Mouse (Mus musculus): ENCODE results near the gene Gm884. TPM values are rescaled to one million over a fixed set of nuclear protein-coding genes. Genes with fewer than 3 reads are reported as not detected.

Gene Gm884
- polyA plus RNA-seq, 1 experiment from 2014 or later: not detected

DNA sequence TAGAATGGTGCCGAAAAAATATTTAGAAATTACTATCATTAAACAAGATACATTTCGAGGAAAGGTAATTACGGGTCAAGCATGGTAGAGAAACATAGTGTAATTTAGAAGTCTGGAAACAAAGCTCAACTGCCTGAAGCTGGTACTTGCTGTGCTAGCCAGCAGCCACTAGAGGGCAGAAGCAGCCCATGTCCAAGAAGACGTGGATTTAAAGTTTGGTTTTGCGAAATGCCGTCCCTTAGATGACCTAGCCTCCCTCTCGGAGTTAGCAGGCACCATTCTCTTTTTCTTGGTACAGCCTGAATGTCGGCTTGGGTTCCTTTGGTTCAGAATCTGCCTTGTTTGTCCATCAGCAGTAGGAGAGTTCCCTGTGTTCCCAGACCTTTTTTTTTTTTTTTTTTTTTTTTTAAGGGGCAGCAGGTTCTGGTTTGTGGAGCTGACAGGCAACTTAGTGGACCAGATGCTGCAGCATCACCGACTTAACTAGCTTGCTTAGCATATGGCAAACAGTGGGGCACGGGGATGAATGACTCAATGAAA is 18.5 kb upstream of the Gm884 start:
- no peaks in the 10 kb centered on the region for H3K36me3 ChIP-seq (replicated peaks; ENCODE audit: control insufficient read depth, insufficient read depth)
- no peaks in the 10 kb centered on the region for H3K4me1 ChIP-seq (replicated peaks; ENCODE audit: control insufficient read depth, insufficient read depth, low read length)
- DNase-seq (ENCODE audit: low spot score): peak; percentile 84
- 7% methylated on average over 10 of the region's 10 CpGs for WGBS
- no peak overlapping the region for H3K4me3 ChIP-seq (replicated peaks; ENCODE audit: low read length)
- ATAC-seq (ENCODE audit: low FRiP score): no peak
- 0 out of 2 replicates have a peak overlapping the region, but pooled peaks have one; percentile 9 for H3K4me2 ChIP-seq (replicated peaks)
- H3K27ac ChIP-seq: no peak overlapping the region
- peaks cover 6% of the 10 kb centered on the region; the same call in 1 of the 2 replicates for H3K27me3 ChIP-seq (ENCODE audit: control insufficient read depth, insufficient read depth, low read length)
- no peaks in the 10 kb centered on the region for H3K9me3 ChIP-seq (ENCODE audit: control insufficient read depth, low read length)
- H3K9ac ChIP-seq: no peak overlapping the region

DNA sequence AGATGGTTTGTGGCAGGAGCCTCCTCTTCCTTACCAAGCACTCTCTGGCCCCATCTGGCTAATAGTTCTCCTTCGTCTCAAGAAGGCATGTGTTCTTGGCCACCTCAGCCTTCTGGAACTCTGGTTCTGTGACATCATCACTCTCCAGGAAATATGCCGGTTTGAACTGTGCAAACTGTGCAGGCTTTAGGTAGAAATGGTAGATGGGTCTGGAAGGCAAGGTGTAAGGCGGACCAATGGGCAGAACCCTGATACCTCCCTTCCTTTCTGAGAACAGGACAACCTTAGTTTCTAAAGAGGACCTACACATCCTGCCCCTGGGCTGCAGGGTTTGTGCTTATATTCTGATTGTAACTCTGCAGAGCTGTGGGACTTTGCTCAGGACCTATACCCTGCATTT is 17.9 kb upstream of the Gm884 start, which contains the start of gene Lyzl6:
Gene Lyzl6, minus strand, starts transcription at position 101 of the 400 bp plus-strand sequence.
- DNase-seq (ENCODE audit: low spot score) (no peak), ATAC-seq (ENCODE audit: low FRiP score) (no peak)
- Histone ChIP-seq H3K9ac (no peak within 1 kb of the TSS), H3K27ac (no peak within 1 kb of the TSS), H3K27me3 (ENCODE audit: control insufficient read depth, insufficient read depth, low read length) (peaks cover 6% of the 10 kb centered on the region; the same call in 1 of the 2 replicates), H3K4me2 (replicated peaks) (0 out of 2 replicates have a peak within 1 kb of the TSS, but pooled peaks have one; percentile 9), H3K9me3 (ENCODE audit: control insufficient read depth, low read length) (no peaks in the 10 kb centered on the region), H3K4me3 (replicated peaks; ENCODE audit: low read length) (no peak within 1 kb of the TSS), H3K4me1 (replicated peaks; ENCODE audit: control insufficient read depth, insufficient read depth, low read length) (no peaks in the 10 kb centered on the region), H3K36me3 (replicated peaks; ENCODE audit: control insufficient read depth, insufficient read depth) (no peaks in the 10 kb centered on the region)
- WGBS: 90% methylated on average over 3 of the region's 3 CpGs

DNA sequence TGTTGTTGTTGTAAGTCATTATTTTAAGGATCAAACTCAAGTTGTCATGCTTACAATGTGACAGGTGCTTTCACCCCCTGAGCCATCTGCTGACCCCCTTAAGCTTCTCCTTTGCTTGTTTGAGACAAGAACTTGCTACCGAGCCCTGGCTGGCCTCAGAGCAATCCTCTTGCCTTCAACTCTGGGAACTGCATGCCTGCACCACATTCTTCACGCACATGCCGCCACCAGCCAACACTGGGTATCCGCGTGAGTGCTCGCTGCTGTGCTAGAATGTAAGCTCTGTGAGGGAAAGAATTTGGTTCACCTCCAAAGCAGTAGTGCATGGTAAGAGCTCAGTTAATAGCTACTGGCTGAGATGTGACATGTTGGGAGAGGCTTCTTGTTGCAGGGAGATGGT is 15.3 kb upstream of the Gm884 start:
- Histone ChIP-seq H3K9me3 (ENCODE audit: control insufficient read depth, low read length) (no peaks in the 10 kb centered on the region), H3K4me2 (replicated peaks) (no peak overlapping the region), H3K27ac (no peak overlapping the region), H3K27me3 (ENCODE audit: control insufficient read depth, insufficient read depth, low read length) (peaks cover 6% of the 10 kb centered on the region; the same call in 1 of the 2 replicates), H3K36me3 (replicated peaks; ENCODE audit: control insufficient read depth, insufficient read depth) (no peaks in the 10 kb centered on the region), H3K4me3 (replicated peaks; ENCODE audit: low read length) (no peak overlapping the region), H3K4me1 (replicated peaks; ENCODE audit: control insufficient read depth, insufficient read depth, low read length) (no peaks in the 10 kb centered on the region), H3K9ac (no peak overlapping the region)
- no peak for ATAC-seq (ENCODE audit: low FRiP score)
- 87% methylated on average over 6 of the region's 6 CpGs for WGBS
- DNase-seq (ENCODE audit: low spot score): no peak

DNA sequence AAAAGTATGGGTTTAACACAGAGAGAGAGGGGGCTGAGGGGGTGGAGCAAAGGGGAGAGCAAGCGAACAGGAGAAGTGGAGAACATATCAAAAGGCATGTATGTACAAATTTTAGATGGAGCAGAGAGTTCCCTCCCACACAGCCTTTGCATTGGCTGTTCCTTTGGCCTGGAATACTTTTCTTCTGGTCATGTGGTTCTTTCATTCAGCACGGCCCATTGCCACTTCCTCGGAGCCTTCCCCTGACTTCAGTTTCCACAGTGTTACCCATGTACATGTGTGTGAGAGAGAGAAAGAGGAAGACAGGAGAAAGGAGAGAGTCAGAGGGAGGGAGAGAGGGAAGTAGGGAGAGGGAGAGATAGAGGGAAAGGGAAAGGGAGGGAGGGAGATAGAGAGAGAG is 14.5 kb upstream of the Gm884 start:
- no peaks in the 10 kb centered on the region for H3K4me1 ChIP-seq (replicated peaks; ENCODE audit: control insufficient read depth, insufficient read depth, low read length)

DNA sequence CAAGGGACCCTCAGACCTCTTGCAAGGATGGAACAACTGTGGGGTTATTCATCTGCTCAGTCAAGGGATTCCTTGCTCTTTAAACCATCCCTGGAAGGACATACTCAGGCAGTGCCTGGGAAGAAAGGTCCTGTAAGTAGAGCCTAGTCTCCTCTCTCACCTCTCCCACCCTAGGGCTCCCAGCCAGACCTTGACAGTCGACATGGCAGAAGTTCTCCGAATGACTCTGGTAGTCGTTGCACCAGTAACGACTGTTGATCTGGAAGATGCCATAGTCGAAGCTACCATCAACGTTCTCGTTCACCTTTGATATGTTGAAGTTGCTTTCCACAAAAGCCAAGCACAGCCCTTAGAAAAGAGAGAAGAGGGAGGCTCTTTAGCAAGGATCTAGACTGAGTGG is 13.9 kb upstream of the Gm884 start:
- no peaks in the 10 kb centered on the region for H3K4me1 ChIP-seq (replicated peaks; ENCODE audit: control insufficient read depth, insufficient read depth, low read length)
- WGBS: 91% methylated on average over 7 of the region's 7 CpGs
- H3K4me3 ChIP-seq (replicated peaks; ENCODE audit: low read length): no peak overlapping the region
- no peaks in the 10 kb centered on the region for H3K27me3 ChIP-seq (ENCODE audit: control insufficient read depth, insufficient read depth, low read length)
- H3K9ac ChIP-seq: no peak overlapping the region
- ATAC-seq (ENCODE audit: low FRiP score): no peak
- H3K36me3 ChIP-seq (replicated peaks; ENCODE audit: control insufficient read depth, insufficient read depth): no peaks in the 10 kb centered on the region
- no peak overlapping the region for H3K27ac ChIP-seq
- H3K9me3 ChIP-seq (ENCODE audit: control insufficient read depth, low read length): no peaks in the 10 kb centered on the region
- no peak overlapping the region for H3K4me2 ChIP-seq (replicated peaks)
- no peak for DNase-seq (ENCODE audit: low spot score)

More for the DNA sequence above, 14.5 kb upstream of the Gm884 start:
- WGBS: 81% methylated on average over 3 of the region's 3 CpGs
- no peaks in the 10 kb centered on the region for H3K27me3 ChIP-seq (ENCODE audit: control insufficient read depth, insufficient read depth, low read length)
- no peak overlapping the region for H3K27ac ChIP-seq
- no peaks in the 10 kb centered on the region for H3K9me3 ChIP-seq (ENCODE audit: control insufficient read depth, low read length)
- H3K4me2 ChIP-seq (replicated peaks): no peak overlapping the region
- no peak for ATAC-seq (ENCODE audit: low FRiP score)
- H3K4me3 ChIP-seq (replicated peaks; ENCODE audit: low read length): no peak overlapping the region
- no peaks in the 10 kb centered on the region for H3K36me3 ChIP-seq (replicated peaks; ENCODE audit: control insufficient read depth, insufficient read depth)
- DNase-seq (ENCODE audit: low spot score): no peak
- no peak overlapping the region for H3K9ac ChIP-seq

DNA sequence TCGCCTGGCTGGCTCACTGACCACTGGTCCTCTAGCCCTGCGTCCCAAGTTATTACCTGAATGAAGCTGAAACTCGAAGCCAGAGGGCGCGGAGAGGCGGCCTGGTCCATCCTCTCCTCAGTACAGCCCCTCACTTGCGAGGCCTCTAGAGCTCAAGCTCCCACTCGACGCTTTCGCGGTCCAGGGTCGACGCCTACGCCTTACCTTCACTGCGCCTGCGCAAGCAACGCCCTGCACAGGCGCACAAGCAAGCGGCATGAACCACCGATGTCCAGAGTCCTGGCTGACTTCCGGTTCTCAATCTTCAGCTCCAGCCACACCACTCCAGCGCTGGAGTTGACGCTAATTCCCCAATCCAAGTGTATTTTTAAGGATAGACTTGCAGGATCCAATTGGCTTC is 6.5 kb upstream of the Gm884 start:
- no peaks in the 10 kb centered on the region for H3K27me3 ChIP-seq (ENCODE audit: control insufficient read depth, insufficient read depth, low read length)
- WGBS: 85% methylated on average over 23 of the region's 23 CpGs
- no peak overlapping the region for H3K27ac ChIP-seq
- H3K9me3 ChIP-seq (ENCODE audit: control insufficient read depth, low read length): no peaks in the 10 kb centered on the region
- no peak overlapping the region for H3K4me3 ChIP-seq (replicated peaks; ENCODE audit: low read length)
- DNase-seq (ENCODE audit: low spot score): no peak
- no peak for ATAC-seq (ENCODE audit: low FRiP score)
- no peak overlapping the region for H3K9ac ChIP-seq
- H3K4me1 ChIP-seq (replicated peaks; ENCODE audit: control insufficient read depth, insufficient read depth, low read length): no peaks in the 10 kb centered on the region
- H3K4me2 ChIP-seq (replicated peaks): no peak overlapping the region
- no peaks in the 10 kb centered on the region for H3K36me3 ChIP-seq (replicated peaks; ENCODE audit: control insufficient read depth, insufficient read depth)

DNA sequence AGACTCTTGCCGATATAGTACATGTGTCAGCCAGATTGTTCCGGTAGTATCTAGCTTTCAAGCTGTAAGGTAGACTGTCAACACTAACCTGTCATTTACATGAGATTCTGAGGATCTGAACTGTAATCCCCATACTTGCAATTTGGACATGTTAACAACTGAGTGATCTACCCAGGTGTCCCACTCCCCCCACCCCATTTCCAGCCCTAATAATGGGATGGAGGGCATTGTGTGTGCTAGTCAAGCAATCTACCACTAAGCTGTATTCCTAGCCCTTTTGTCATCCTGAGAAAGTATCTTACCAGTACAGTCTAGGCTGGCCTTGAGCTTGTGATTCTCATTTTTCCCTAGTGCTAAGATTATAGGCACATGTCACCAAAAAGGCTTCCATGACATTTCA is 10.2 kb downstream of the Gm884 start:
- H3K4me1 ChIP-seq (replicated peaks; ENCODE audit: control insufficient read depth, insufficient read depth, low read length): no peaks in the 10 kb centered on the region
- H3K4me2 ChIP-seq (replicated peaks): no peak overlapping the region
- H3K36me3 ChIP-seq (replicated peaks; ENCODE audit: control insufficient read depth, insufficient read depth): no peaks in the 10 kb centered on the region
- ATAC-seq (ENCODE audit: low FRiP score): no peak
- no peaks in the 10 kb centered on the region for H3K27me3 ChIP-seq (ENCODE audit: control insufficient read depth, insufficient read depth, low read length)
- no peak overlapping the region for H3K27ac ChIP-seq
- no peak overlapping the region for H3K4me3 ChIP-seq (replicated peaks; ENCODE audit: low read length)
- DNase-seq (ENCODE audit: low spot score): no peak
- no peak overlapping the region for H3K9ac ChIP-seq
- H3K9me3 ChIP-seq (ENCODE audit: control insufficient read depth, low read length): no peaks in the 10 kb centered on the region
- 94% methylated on average over 2 of the region's 2 CpGs for WGBS

DNA sequence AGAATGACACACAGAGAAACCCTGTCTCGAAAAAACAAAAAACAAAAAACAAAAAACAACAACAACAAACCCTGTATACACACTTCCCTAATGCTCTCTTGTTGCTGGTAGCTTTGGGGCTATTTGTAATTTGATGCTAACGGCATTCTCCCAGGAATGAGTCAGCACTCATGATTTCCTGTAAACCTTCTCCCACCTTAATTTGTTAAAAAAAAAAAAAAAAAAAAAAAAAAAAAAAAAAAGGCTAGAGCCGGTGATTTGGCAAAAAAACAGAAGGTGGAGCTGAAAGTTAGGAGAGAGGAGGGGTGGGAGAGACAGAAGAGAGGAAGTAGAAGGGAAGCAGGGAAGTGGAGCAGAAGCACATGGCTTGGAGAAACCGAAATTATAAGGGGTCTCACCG is 14.3 kb downstream of the Gm884 start:
- no peaks in the 10 kb centered on the region for H3K9me3 ChIP-seq (ENCODE audit: control insufficient read depth, low read length)
- WGBS: 73% methylated on average over 5 of the region's 5 CpGs
- H3K9ac ChIP-seq: no peak overlapping the region
- no peak for DNase-seq (ENCODE audit: low spot score)
- no peak for ATAC-seq (ENCODE audit: low FRiP score)
- H3K27ac ChIP-seq: no peak overlapping the region
- H3K4me2 ChIP-seq (replicated peaks): no peak overlapping the region
- H3K36me3 ChIP-seq (replicated peaks; ENCODE audit: control insufficient read depth, insufficient read depth): no peaks in the 10 kb centered on the region
- no peaks in the 10 kb centered on the region for H3K27me3 ChIP-seq (ENCODE audit: control insufficient read depth, insufficient read depth, low read length)
- H3K4me3 ChIP-seq (replicated peaks; ENCODE audit: low read length): no peak overlapping the region
- H3K4me1 ChIP-seq (replicated peaks; ENCODE audit: control insufficient read depth, insufficient read depth, low read length): no peaks in the 10 kb centered on the region

DNA sequence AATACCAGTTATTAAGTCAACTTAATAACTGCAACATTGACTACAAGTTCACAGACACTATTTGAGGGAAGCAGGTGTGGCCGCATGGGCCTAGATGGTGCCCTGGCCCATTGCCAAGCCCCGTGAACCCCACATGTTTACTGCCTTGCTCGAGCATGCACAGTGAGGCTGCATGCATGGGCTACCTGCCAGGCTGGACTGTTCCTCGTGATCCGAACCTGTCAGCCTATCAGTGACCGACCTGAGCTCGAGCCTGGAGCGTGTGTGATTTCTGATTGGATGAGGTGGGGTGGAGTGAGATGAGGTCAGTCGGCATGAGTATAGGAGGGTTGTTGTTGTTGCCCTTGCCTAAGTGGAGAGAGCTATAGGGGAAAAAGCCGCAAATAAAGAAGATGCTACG is 42.6 kb downstream of the Gm884 start:
- no peak for ATAC-seq (ENCODE audit: low FRiP score)
- H3K4me3 ChIP-seq (replicated peaks; ENCODE audit: low read length): no peak overlapping the region
- no peak overlapping the region for H3K27ac ChIP-seq
- H3K4me2 ChIP-seq (replicated peaks): no peak overlapping the region
- H3K36me3 ChIP-seq (replicated peaks; ENCODE audit: control insufficient read depth, insufficient read depth): no peaks in the 10 kb centered on the region
- H3K4me1 ChIP-seq (replicated peaks; ENCODE audit: control insufficient read depth, insufficient read depth, low read length): no peaks in the 10 kb centered on the region
- 93% methylated on average over 11 of the region's 11 CpGs for WGBS
- no peak overlapping the region for H3K9ac ChIP-seq
- H3K9me3 ChIP-seq (ENCODE audit: control insufficient read depth, low read length): peaks cover 12% of the 10 kb centered on the region
- DNase-seq (ENCODE audit: low spot score): no peak
- no peaks in the 10 kb centered on the region for H3K27me3 ChIP-seq (ENCODE audit: control insufficient read depth, insufficient read depth, low read length)

DNA sequence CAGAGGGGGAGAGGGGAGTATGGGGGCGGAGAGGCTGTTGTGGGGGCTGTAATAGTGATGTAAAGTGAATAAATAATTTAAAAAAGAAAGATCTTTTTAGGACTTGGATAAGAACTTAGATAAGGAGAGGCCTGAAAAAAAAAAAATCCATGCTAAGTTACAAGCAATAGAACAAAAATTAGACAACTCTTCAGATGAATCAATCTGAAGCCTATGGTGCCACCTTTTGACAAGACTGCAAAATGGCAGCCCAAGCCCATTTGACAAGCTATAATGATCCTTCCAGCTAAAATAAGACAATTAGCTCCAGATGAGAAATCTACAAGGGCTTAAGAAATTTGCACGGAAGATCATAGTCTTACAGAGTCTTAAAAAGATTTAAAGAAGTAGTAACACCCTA is 64.9 kb downstream of the Gm884 start:
- WGBS: 79% methylated on average over 2 of the region's 2 CpGs
- Histone ChIP-seq H3K27me3 (ENCODE audit: control insufficient read depth, insufficient read depth, low read length) (no peaks in the 10 kb centered on the region), H3K9me3 (ENCODE audit: control insufficient read depth, low read length) (no peaks in the 10 kb centered on the region), H3K4me1 (replicated peaks; ENCODE audit: control insufficient read depth, insufficient read depth, low read length) (no peaks in the 10 kb centered on the region), H3K27ac (no peak overlapping the region), H3K4me3 (replicated peaks; ENCODE audit: low read length) (no peak overlapping the region), H3K9ac (no peak overlapping the region), H3K4me2 (replicated peaks) (no peak overlapping the region), H3K36me3 (replicated peaks; ENCODE audit: control insufficient read depth, insufficient read depth) (no peaks in the 10 kb centered on the region)
- DNase-seq (ENCODE audit: low spot score) (peak; percentile 58), ATAC-seq (ENCODE audit: low FRiP score) (no peak)
